Mouse (Mus musculus) hindlimb bud, embryonic 11.5 days (tissue): ENCODE measurements at regions not wholly inside any gene's neighbourhood (a gene's known extent, or its start where the extent isn't known, plus 50 kb on each side); places are given as distances from the start of the nearest gene placed in this dataset.
A peak's percentile ranks its signal among the peaks of the same experiment; 100 is the strongest.

Experiments
- DNase-seq: peaks from one replicate; pipeline ENCODE4 v3.0.0-alpha.2; 2012; ENCODE audit warnings: low read depth, low spot score; ENCODE audit errors: extremely low spot score

DNA sequence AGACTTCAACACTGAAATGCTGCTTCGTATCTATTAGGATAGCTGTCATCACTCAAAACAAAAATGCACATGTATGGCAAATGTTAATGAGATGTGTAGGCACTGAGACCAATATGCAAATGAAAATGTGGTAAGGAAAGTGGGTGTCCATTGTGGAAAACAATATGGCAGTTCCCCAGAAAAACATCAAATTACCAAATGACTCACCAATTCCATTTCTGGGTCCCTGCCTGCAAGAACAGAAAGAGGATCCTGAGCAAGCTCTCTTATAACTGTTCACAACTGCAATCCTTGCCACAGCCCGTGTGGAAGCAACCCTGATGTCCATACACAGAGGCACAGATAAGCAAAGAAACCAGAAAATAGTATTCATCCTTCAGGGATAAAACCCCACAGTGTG is 442.0 kb downstream of the Defb40 start:
- DNase-seq, result no peak

DNA sequence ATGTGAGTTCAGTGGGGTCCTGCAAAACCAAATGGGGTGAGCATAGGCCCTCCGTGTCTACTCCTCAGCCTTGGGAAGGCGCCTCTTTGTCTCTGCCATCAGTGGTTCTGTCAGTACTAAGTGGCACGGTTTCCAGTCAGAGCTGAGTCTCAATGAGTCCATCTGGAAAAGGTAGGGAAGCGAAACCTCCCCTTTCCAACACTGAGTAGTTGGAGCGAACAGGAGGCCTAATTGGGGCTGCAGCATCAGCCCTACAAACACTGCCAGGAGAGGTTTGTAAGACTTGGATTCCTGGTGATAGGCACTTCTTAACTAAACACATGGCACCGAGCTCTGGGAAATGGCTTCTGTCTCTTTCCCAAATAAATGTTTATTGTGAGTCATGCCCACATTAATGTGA is 449.9 kb downstream of the Defb40 start:
- no peak for DNase-seq

- DNase-seq, result no peak
These were observed 465.6 kb downstream of the Defb40 start for GRCm38 (mm10) chr8:18512409-18512808.

- no peak for DNase-seq
These were observed 471.7 kb downstream of the Defb40 start for GRCm38 (mm10) chr8:18506158-18507022.

- DNase-seq, result no peak
These were observed 487.4 kb downstream of the Defb40 start for GRCm38 (mm10) chr8:18490620-18491019.

DNA sequence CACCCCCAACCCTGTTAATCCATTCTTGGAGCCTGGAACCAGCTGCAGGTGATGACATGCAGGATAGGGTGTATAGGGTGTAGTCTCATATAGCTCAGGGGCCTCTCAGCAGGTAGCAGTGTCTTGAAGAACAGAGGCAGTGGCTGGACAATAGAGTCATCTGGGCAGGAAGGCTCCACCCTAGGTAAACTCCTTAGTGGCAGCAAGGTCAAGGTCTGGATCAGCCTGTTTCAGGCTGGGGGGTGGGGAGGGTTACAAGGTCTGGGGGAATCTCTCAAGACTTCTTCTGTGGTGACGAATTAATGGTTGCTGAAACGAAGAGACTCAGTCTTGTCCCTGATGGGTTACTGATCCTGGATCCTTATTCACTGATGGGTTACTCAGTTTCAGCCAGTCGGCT is 498.0 kb downstream of the Defb40 start:
- no peak for DNase-seq

- DNase-seq, result no peak
These were observed 499.9 kb downstream of the Defb40 start for GRCm38 (mm10) chr8:18478166-18478565.

- DNase-seq, result no peak
These were observed 510.5 kb downstream of the Defb40 start for GRCm38 (mm10) chr8:18467511-18467910.

DNA sequence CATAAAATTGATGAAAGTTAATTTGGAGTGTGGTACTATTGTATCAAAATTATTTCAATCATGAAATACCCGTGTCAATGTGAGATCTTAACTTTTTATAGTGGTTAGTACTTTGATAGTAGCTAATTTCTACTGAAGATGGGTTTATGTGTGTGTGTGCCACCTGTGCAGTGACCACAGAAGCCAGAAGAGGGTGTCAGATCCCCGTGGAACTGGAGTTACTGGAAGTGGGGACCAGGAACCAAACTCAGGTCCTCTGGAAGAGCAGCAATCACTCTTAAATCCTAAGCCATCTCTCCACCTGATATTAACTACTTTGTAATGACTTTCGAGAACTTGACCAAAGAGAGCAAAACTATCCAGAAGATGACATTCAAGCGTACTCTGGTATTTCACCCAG is 517.4 kb downstream of the Defb40 start:
- no peak for DNase-seq

DNA sequence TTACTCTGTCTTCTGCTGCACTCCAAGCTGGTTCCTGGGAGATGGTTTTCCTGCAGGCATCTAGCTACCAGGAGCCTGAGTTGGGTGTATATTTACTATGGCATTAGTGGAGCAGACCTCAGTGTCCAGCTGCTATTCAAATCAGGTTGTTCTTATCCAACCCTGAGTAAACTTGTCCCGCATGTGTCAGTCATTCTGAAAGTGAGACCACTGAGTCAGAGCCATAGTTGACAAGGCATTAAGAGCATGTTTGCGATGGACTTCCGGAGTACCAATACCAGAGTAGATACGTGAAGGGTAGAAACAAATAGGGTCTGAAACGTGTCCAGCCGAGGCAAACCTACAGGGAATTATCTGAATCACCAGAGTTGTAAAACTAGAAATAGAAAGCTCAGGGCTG is 520.6 kb downstream of the Defb40 start:
- no peak for DNase-seq

DNA sequence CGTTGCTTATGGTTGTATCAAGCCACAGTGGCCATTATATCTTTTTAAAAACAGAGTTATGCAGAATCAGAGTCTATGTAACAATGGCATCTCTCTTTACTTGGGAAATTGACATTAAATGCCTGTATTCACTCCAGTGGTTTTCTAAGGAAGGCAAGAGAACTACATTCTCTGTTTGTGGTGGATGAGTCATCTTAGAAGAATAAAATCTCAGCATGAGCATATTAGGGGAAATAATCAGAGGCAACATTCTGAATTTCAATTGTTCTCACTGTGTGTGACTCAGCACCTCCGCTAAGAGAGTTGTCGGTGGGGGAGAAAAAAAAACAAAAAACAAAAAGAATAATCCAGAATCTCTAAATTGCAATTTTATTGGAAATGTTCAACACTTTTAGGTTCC is 529.0 kb downstream of the Defb40 start:
- DNase-seq, result no peak

GRCm38 (mm10) chr8:18442212-18442611 is 535.8 kb downstream of the Defb40 start:
- no peak for DNase-seq

DNA sequence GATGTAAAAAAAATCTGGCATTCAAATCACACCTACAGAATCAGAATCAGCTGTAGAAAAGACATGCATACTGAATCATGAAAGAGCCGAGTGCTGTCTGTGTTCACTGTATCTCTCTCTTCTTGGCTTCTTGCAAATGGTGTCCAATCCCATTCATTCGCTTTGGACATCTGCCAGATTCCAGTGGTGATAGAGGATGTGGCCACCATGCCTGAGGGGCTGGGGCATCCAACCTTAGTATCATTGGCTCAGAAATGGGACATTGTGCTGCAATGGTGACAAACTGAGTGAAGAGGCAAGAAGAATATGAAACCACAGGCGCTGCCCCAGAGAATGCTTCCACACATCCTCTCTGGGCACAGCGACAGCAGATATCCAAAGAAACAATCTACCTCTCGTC is 555.2 kb downstream of the Defb40 start:
- no peak for DNase-seq

DNA sequence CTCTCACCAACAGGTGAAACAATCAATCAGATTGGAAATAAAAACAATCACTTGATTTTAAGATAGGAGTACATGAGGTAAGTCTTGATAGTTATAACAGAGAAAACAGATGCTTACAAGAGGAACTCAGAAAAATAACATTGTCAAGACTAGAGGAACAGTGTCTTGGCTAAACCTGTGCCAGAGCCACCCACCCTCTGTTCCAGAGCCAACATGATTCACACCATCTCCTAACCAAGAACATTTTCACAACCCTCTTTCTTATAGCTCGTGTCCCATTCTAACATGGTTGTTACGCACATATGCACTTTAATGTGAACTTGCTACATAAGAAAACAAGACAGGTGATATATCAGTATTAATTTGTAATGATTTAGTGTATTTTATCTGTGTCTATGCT is 565.6 kb downstream of the Defb40 start:
- no peak for DNase-seq

- no peak for DNase-seq
These were observed 571.6 kb downstream of the Defb40 start for GRCm38 (mm10) chr8:18406446-18406845.

DNA sequence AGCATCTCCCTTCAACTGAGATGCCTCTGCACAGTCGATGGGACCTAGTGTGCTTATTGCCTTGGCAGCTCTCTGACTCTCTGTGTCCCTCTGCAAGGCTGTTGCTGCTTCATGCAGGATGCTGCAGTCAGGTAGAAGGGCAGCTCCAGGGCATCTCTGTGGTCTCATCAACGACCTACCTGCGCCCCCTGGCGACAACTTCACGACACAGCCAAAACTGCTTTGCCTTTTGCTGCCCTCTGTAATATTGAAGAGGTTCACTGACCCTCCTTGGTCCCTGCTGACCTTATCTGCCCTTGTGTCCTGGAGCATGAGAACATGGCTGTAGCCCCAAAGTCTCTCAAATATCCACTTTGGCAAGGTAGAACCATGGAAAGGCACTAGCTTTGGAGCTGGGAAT is 589.7 kb downstream of the Defb40 start:
- no peak for DNase-seq

DNA sequence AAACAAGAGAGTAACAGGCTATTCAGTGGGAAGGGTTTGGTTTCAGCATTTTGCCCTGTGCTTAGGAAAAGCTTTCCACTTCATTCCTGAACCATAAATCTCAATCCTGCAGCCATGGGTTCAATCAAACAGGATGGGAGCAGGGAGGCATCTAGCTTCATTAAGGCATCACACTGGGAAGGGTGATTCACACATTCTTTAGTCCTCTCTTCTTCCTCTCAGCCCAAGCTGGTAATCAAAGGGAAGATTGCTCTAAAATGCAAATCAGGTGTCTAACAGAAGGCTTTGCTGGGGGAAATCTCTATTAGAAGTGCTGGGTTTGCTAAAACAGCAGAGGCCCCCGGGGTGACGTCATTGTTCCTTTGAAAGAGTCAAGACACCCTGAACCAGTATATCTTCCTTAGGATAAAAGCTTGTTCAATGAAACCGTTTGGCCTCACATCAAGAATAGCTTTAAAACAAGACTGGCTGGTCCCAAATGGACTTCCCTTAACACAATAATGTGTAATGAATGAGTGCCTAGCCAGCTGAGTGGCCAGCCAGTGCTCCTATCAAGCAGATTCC is 596.4 kb downstream of the Defb40 start:
- no peak for DNase-seq

- no peak for DNase-seq
These were observed 629.3 kb downstream of the Defb40 start for GRCm38 (mm10) chr8:18348716-18349115.

DNA sequence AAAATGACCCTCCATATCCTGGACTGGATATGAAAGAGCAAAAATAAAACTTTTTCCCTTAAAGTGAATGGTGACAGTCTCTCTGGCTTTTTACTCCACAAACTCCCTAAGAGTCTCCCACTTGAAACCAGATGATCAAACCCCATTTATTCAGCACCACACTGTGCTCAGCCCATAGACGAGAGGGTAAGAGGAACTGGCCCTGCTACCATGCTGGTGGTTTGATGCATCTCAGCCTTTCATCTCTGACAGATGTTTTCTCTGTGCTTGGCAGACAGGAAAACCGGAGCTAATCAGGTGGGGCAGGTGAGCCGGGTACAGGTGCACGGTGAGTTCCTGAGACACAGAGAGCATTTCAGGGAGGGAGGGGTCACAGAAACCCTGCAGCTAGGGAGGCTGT is 631.8 kb downstream of the Defb40 start:
- no peak for DNase-seq

- DNase-seq, result peak; percentile 1
These were observed 632.7 kb downstream of the Defb40 start for GRCm38 (mm10) chr8:18345322-18345721.

- DNase-seq, result no peak
These were observed 633.2 kb downstream of the Defb40 start for GRCm38 (mm10) chr8:18344838-18345237.

DNA sequence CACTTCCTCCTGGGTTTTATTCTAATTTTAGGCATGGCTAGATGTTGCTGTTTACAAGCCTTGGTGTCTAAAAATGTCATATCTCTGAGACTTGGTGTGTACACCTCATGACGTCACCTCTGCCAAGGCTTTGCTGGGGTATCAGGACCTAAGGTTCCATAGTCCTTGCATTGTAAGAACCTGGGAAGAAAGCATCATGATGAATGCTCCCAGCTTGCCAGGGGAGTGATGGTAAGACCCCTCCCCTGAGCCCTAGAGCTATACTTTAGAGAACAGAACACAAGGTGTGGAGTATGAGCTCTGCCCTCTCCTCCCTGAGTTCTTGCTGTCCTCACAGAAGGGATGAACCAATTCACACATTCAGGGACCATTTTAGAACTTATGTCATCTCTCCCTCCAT is 642.5 kb downstream of the Defb40 start:
- no peak for DNase-seq

GRCm38 (mm10) chr8:18328521-18328920 is 649.5 kb downstream of the Defb40 start:
- DNase-seq, result no peak
